Mouse (Mus musculus) cerebellum, adult 2 months (tissue): ENCODE data around the gene Tbc1d17. TPM values are rescaled to one million over a fixed set of nuclear protein-coding genes. Genes with fewer than 3 reads are reported as not detected.
A peak's percentile ranks its signal among the peaks of the same experiment; 100 is the strongest.

Experiments
- DNase-seq, 2 experiments: peaks; one replicate each; pipeline ENCODE4 v3.0.0; 2021
- H3K27ac ChIP-seq: fragments of 200-500 bp; 2 replicates; pipeline ENCODE4 v1.5.1; 2012; ENCODE audit warnings: low read length, control low read depth, inconsistent platforms; ENCODE audit not compliant: insufficient read depth
- H3K27me3 ChIP-seq: fragments of 200-500 bp; 2 replicates; pipeline ENCODE4 v1.6.1; 2012; ENCODE audit warnings: inconsistent platforms, mild to moderate bottlenecking, low read length, moderate library complexity; ENCODE audit not compliant: control insufficient read depth, insufficient read depth
- H3K4me1 ChIP-seq: fragments of 200-500 bp; 2 replicates; pipeline ENCODE4 v1.6.1; 2011; ENCODE audit warnings: low read length; ENCODE audit not compliant: control insufficient read depth, insufficient read depth
- H3K4me3 ChIP-seq: fragments of 200-500 bp; replicated peaks from 2 replicates; pipeline ENCODE3; 2011; ENCODE audit warnings: mild to moderate bottlenecking, low read depth, low read length, control low read depth; ENCODE audit not compliant: insufficient read depth
- CTCF ChIP-seq: fragments of 200-500 bp; IDR thresholded peaks from 2 replicates; pipeline ENCODE4 v1.5.1; 2011; ENCODE audit warnings: low read depth, mild to moderate bottlenecking, control low read depth, low read length, moderate library complexity, borderline replicate concordance; ENCODE audit not compliant: insufficient read depth
- POLR2A ChIP-seq: fragments of 200-500 bp; IDR thresholded peaks from 2 replicates; pipeline ENCODE4 v1.6.1; 2011; ENCODE audit warnings: low read length, control low read depth, borderline replicate concordance; ENCODE audit not compliant: insufficient read depth
- WGBS: fragments of 180-500 bp; shearing (Covaris S2); methylation state at CpG from one replicate; pipeline ENCODE4 v1.1.7; 2018; 5-methylcytosine and 5-hydroxymethylcytosine counted together
- polyA plus RNA-seq: library from polyadenylated mRNA; depleted of rRNA; stranded (reverse); fragments of >200 nt; gene quantifications from 2 replicates; pipeline ENCODE4 v1.2.3, GENCODE M21; 2012

Gene Tbc1d17
- polyA plus RNA-seq, 1 experiment = 119 TPM

GRCm38 (mm10) chr7:44824872-44825271, 24.0 kb downstream of the Tbc1d17 start:
- no peak overlapping the region for H3K27ac ChIP-seq
- DNase-seq = peak; percentile 75 to 84
- TF ChIP-seq POLR2A (no peak), CTCF (peak; percentile 89)
- 12% methylated on average over 3 of the region's 3 CpGs for WGBS
- peaks cover 6% of the 10 kb centered on the region for H3K4me1 ChIP-seq
- H3K27me3 ChIP-seq = no peaks in the 10 kb centered on the region
- H3K4me3 ChIP-seq = no peak overlapping the region

GRCm38 (mm10) chr7:44823409-44823808, 25.5 kb downstream of the Tbc1d17 start:
- no peak for DNase-seq
- 0 out of 2 replicates have a peak, but pooled peaks have one; percentile 18 for TF ChIP-seq CTCF
- no peak for TF ChIP-seq POLR2A

GRCm38 (mm10) chr7:44821666-44822448, 27.0 kb downstream of the Tbc1d17 start:
- Histone ChIP-seq H3K4me3 (no peak overlapping the region), H3K27me3 (no peaks in the 10 kb centered on the region), H3K27ac (no peak overlapping the region), H3K4me1 (peaks cover 18% of the 10 kb centered on the region)
- TF ChIP-seq CTCF (no peak), POLR2A (no peak)
- 80% methylated on average over 7 of the region's 7 CpGs for WGBS
- peak in 1 of 2 experiments; percentile 4 for DNase-seq

More at GRCm38 (mm10) chr7:44823409-44823808, 25.5 kb downstream of the Tbc1d17 start:
- Histone ChIP-seq H3K27ac (no peak overlapping the region), H3K4me3 (no peak overlapping the region), H3K4me1 (peaks cover 14% of the 10 kb centered on the region), H3K27me3 (no peaks in the 10 kb centered on the region)
- WGBS = 28% methylated on average over 7 of the region's 7 CpGs

- H3K4me1 ChIP-seq = peaks cover 17% of the 10 kb centered on the region
- 62% methylated on average over 3 of the region's 3 CpGs for WGBS
- no peak for DNase-seq
Observed at GRCm38 (mm10) chr7:44820525-44820924, 28.4 kb downstream of the Tbc1d17 start.

GRCm38 (mm10) chr7:44819863-44820262, 29.0 kb downstream of the Tbc1d17 start:
- Histone ChIP-seq H3K27ac (no peak overlapping the region), H3K27me3 (no peaks in the 10 kb centered on the region), H3K4me1 (peaks cover 14% of the 10 kb centered on the region), H3K4me3 (no peak overlapping the region)
- DNase-seq = peak in 1 of 2 experiments; percentile 17
- TF ChIP-seq CTCF = no peak
- TF ChIP-seq POLR2A = no peak
- 13% methylated on average over 5 of the region's 5 CpGs for WGBS

More at GRCm38 (mm10) chr7:44820525-44820924, 28.4 kb downstream of the Tbc1d17 start:
- no peak for TF ChIP-seq POLR2A
- no peak for TF ChIP-seq CTCF
- Histone ChIP-seq H3K27ac (no peak overlapping the region), H3K4me3 (no peak overlapping the region), H3K27me3 (no peaks in the 10 kb centered on the region)

GRCm38 (mm10) chr7:44819391-44819790, 29.5 kb downstream of the Tbc1d17 start:
- TF ChIP-seq POLR2A (no peak), CTCF (no peak)
- no peak overlapping the region for H3K4me3 ChIP-seq
- H3K4me1 ChIP-seq = peaks cover 14% of the 10 kb centered on the region
- 0 out of 2 replicates have a peak overlapping the region, but pooled peaks have one; percentile 55 for H3K27ac ChIP-seq
- DNase-seq = no peak
- 64% methylated on average over 2 of the region's 2 CpGs for WGBS
- H3K27me3 ChIP-seq = no peaks in the 10 kb centered on the region

- TF ChIP-seq POLR2A (no peak), CTCF (no peak)
- DNase-seq = peak; percentile 49 to 54
- Histone ChIP-seq H3K27ac (peak overlapping the region; percentile 55), H3K4me1 (peaks cover 14% of the 10 kb centered on the region), H3K27me3 (no peaks in the 10 kb centered on the region), H3K4me3 (peak overlapping the region; percentile 34)
- 10% methylated on average over 6 of the region's 6 CpGs for WGBS
Observed at GRCm38 (mm10) chr7:44818751-44819235, 30.1 kb downstream of the Tbc1d17 start.

GRCm38 (mm10) chr7:44818164-44818563, 30.7 kb downstream of the Tbc1d17 start:
- WGBS = 7% methylated on average over 2 of the region's 2 CpGs
- TF ChIP-seq CTCF (peak; percentile 28; the same call in 1 of the 2 replicates), POLR2A (no peak)
- Histone ChIP-seq H3K27me3 (no peaks in the 10 kb centered on the region), H3K4me1 (peaks cover 14% of the 10 kb centered on the region), H3K27ac (no peak overlapping the region), H3K4me3 (no peak overlapping the region)
- DNase-seq = peak; percentile 18 to 33
